Mouse (Mus musculus) bone marrow, adult 2 months (tissue): ENCODE measurements around the gene Usp4.
"Not testable (repeated sequence)": the region's sequence is repeated elsewhere in the genome, so short reads cannot be mapped to it uniquely, and the experiment has no call there.

Source experiments
- CTCF ChIP-seq: fragments of 200-500 bp; IDR thresholded peaks from 2 replicates; pipeline ENCODE4 v1.5.1; 2011; ENCODE audit warnings: low read length, control low read depth; ENCODE audit not compliant: control insufficient read depth, insufficient read depth
- POLR2A ChIP-seq: fragments of 200-500 bp; IDR thresholded peaks from 2 replicates; pipeline ENCODE4 v1.6.1; 2011; ENCODE audit warnings: low read depth, mild to moderate bottlenecking, control low read depth, low read length, borderline replicate concordance; ENCODE audit not compliant: control insufficient read depth

DNA sequence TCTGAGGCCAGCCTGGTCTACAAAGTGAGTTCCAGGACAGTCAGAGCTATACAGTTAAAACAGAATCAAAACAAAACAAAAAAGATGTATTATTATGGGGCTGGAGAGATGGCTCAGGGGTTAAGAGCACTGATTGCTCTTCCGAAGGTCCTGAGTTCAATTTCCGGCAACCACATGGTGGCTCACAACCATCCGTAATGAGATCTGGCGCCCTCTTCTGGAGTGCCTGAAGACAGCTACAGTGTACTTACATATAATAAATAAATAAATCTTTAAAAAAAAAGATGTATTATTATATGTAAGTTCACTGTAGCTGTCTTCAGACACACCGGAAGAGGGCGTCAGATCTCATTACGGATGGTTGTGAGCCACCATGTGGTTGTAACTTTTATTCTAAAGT is 25.6 kb upstream of the Usp4 start:
- TF ChIP-seq CTCF, POLR2A: not testable (repeated sequence)
